Mouse (Mus musculus): Measurements from ENCODE around the gene Nr0b2.

DNA sequence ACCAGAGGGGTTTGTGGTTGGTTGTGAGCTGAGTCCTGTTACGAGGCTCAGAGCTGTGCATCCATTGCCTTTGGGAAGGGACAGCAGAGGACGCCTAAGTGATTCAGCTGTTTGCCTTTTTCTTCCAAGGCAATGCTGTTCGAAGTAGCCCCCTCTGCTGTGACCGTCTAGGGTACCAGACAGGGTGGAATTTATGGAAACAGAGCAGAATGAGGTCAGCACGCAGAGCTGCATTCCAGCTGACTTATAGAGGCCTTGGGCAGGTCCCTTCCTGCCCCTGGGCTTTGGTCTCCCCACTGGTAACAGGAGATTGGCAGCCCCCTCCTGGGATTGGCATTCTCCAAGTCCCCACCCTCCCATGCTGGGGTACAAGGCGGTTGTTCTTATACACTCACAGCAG is 51.7 kb downstream of the Nr0b2 start:
- TF ChIP-seq CTCF (IDR thresholded peaks at IDR 0.05; ENCODE audit: borderline replicate concordance, insufficient read depth, low read depth, low read length) (no peak), POLR2A (IDR thresholded peaks at IDR 0.05; ENCODE audit: borderline replicate concordance, insufficient read depth, low read length) (no peak)

Measured in cerebellum, adult 2 months (tissue).